Mouse (Mus musculus): ENCODE results near the gene Ltc4s.

Gene Ltc4s

GRCm38 (mm10) chr11:50248473-50249171 is 10.2 kb upstream of the Ltc4s start:
- in situ Hi-C loops (cut with MboI) = no loop called here

GRCm38 (mm10) chr11:50245269-50245668 is 6.9 kb upstream of the Ltc4s start:
- in situ Hi-C loops (cut with MboI) = no loop called here

- in situ Hi-C loops (cut with MboI) = no loop called here
Measured at GRCm38 (mm10) chr11:50243926-50244325, 5.5 kb upstream of the Ltc4s start.

- in situ Hi-C loops (cut with MboI) = no loop called here
Measured at GRCm38 (mm10) chr11:50240235-50240911, 2.0 kb upstream of the Ltc4s start.

GRCm38 (mm10) chr11:50238821-50239791 is 690 bp upstream of the Ltc4s start:
- in situ Hi-C loops (cut with MboI) = no loop called here

GRCm38 (mm10) chr11:50236937-50237835 is 1.2 kb downstream of the Ltc4s start:
- in situ Hi-C loops (cut with MboI) = no loop called here

GRCm38 (mm10) chr11:50236540-50236936 is 1.9 kb downstream of the Ltc4s start:
- in situ Hi-C loops (cut with MboI) = no loop called here

GRCm38 (mm10) chr11:50234606-50235005 is 3.8 kb downstream of the Ltc4s start:
- in situ Hi-C loops (cut with MboI) = loop anchor here (5.0 kb wide), 1 partner anchor 53 kb away; no protein-coding TSS in a partner anchor

- in situ Hi-C loops (cut with MboI) = loop anchor here (5.0 kb wide), 1 partner anchor 53 kb away; no protein-coding TSS in a partner anchor
Measured at GRCm38 (mm10) chr11:50233993-50234392, 4.4 kb downstream of the Ltc4s start.

- in situ Hi-C loops (cut with MboI) = loop anchor here (5.0 kb wide), 1 partner anchor 54 kb away; no protein-coding TSS in a partner anchor
Measured at GRCm38 (mm10) chr11:50233022-50233421, 5.4 kb downstream of the Ltc4s start.

GRCm38 (mm10) chr11:50231411-50231810 is 7.0 kb downstream of the Ltc4s start:
- in situ Hi-C loops (cut with MboI) = loop anchor here (5.0 kb wide), 1 partner anchor 56 kb away; no protein-coding TSS in a partner anchor

GRCm38 (mm10) chr11:50230481-50231304 is 7.7 kb downstream of the Ltc4s start:
- in situ Hi-C loops (cut with MboI) = loop anchor here (5.0 kb wide), 1 partner anchor 57 kb away; no protein-coding TSS in a partner anchor

- in situ Hi-C loops (cut with MboI) = no loop called here
Measured at GRCm38 (mm10) chr11:50229252-50229910, 9.0 kb downstream of the Ltc4s start.

GRCm38 (mm10) chr11:50228772-50229171 is 9.6 kb downstream of the Ltc4s start:
- in situ Hi-C loops (cut with MboI) = no loop called here

GRCm38 (mm10) chr11:50227736-50228135 is 10.7 kb downstream of the Ltc4s start:
- in situ Hi-C loops (cut with MboI) = no loop called here

- in situ Hi-C loops (cut with MboI) = no loop called here
Measured at GRCm38 (mm10) chr11:50227226-50227625, 11.2 kb downstream of the Ltc4s start.

GRCm38 (mm10) chr11:50226406-50226805 is 12.0 kb downstream of the Ltc4s start:
- in situ Hi-C loops (cut with MboI) = no loop called here

- in situ Hi-C loops (cut with MboI) = no loop called here
Measured at GRCm38 (mm10) chr11:50225611-50226378, 12.6 kb downstream of the Ltc4s start.
